Mouse (Mus musculus): ENCODE data around the gene Cd274. TPM values are rescaled to one million over a fixed set of nuclear protein-coding genes. Genes with fewer than 3 reads are reported as not detected.
A peak's percentile ranks its signal among the peaks of the same experiment; 100 is the strongest.

Cd274 gene
- 0.76 and 1.2 TPM in 2 replicates for polyA plus RNA-seq (2015; fragmentation: Nextera tagmentation; extraction: Ambion mirVana)

DNA sequence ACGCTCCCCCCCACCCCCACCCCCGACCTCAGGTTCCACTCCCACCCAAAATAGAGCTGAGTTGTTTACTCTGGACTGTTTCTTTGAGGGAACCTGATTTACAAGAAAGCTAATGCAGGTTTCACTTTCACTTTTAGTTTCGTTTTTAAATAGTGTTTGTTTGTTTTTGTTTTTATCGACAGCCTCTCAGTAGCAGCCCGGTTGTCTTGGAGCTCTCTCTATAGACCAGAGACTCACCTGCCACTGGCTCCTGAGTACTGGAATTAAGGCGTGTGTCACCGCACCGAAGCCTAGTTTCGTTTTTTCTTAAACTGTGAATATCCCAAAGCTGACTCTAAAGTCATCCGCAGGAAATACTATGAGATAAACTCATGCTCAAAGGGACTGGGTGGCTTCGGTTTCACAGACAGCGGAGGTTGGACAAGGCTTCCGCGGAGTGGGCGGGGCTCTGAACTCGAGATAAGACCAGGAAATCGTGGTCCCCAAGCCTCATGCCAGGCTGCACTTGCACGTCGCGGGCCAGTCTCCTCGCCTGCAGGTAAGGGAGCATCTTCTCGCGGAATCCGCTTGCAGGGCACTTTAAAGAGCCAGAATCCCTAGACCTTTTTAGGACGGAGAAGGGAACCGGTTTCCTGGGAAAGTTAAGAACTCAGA, at the start of gene Cd274, which contains the start of gene Plgrkt:
Cd274 (plus strand) TSS at position 487 of the 654 bp plus-strand sequence.
Plgrkt (minus strand) TSS at position 422 of the 654 bp plus-strand sequence.
- peak within 1 kb of the TSS; percentile 76 for H3K9ac ChIP-seq (replicated peaks)
- H3K4me3 ChIP-seq (ENCODE audit: low read depth, low read length): peak within 1 kb of the TSS; percentile 85
- H3K4me1 ChIP-seq (ENCODE audit: insufficient read depth): peaks cover 33% of the 10 kb centered on the region
- ATAC-seq: peak; percentile 87
- peak; percentile 91 for DNase-seq
- no peaks in the 10 kb centered on the region for H3K27me3 ChIP-seq (ENCODE audit: insufficient read depth, low read length)
- peak within 1 kb of the TSS; percentile 96 for H3K27ac ChIP-seq (ENCODE audit: low read depth)
- H3K4me2 ChIP-seq (ENCODE audit: low read depth, low read length): peak within 1 kb of the TSS; percentile 96
- no peaks in the 10 kb centered on the region for H3K36me3 ChIP-seq (replicated peaks; ENCODE audit: insufficient read depth, low read length)
- under 1% methylated on average over 26 of the region's 26 CpGs for WGBS (ENCODE audit: insufficient replicate concordance)
- no peaks in the 10 kb centered on the region for H3K9me3 ChIP-seq (ENCODE audit: low read length)
- TF ChIP-seq CTCF (IDR thresholded peaks at IDR 0.05; ENCODE audit: low read depth) (no peak), EP300 (IDR thresholded peaks at IDR 0.05; ENCODE audit: low read depth) (peak; percentile 7; the same call in 1 of the 2 replicates)

DNA sequence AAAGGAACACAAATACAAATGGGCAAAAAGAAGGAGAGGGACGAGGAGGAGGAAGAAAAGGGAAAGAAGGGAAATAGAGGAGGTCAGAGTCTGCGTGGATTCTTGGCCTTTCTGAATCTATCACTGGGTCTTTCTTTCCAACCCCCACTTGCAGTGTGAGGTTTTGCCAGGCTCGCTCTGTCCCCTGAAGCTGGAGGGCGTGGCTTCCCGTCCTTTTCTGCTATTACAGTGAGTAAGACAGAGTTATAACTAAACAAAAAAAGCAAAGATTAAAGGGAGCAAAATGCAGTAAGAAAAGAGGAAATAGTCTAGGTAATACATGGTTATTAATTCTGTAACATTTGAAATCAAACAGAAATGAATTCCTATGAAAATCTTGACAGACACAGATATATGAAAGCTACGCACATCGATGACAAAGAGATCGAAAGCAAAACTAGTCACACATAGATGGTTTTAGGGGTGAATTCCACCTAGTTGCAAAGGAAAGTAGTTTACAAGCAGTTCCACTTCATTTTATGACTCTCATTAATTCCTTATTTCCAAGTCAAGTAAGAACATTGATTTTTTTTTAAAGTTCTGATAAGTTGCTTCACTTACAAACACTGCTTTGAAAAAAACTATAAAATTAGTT, 43.7 kb upstream of the Cd274 start:
- 59% methylated on average over 8 of the region's 8 CpGs for WGBS (ENCODE audit: insufficient replicate concordance)
- TF ChIP-seq EP300 (IDR thresholded peaks at IDR 0.05; ENCODE audit: low read depth) (no peak), CTCF (IDR thresholded peaks at IDR 0.05; ENCODE audit: low read depth) (no peak)
- Histone ChIP-seq H3K27me3 (ENCODE audit: insufficient read depth, low read length) (peaks cover 6% of the 10 kb centered on the region; the same call in 1 of the 2 replicates), H3K4me2 (ENCODE audit: low read depth, low read length) (no peak overlapping the region), H3K4me1 (ENCODE audit: insufficient read depth) (peaks cover 8% of the 10 kb centered on the region), H3K27ac (ENCODE audit: low read depth) (no peak overlapping the region), H3K36me3 (replicated peaks; ENCODE audit: insufficient read depth, low read length) (no peaks in the 10 kb centered on the region), H3K4me3 (ENCODE audit: low read depth, low read length) (no peak overlapping the region), H3K9me3 (ENCODE audit: low read length) (no peaks in the 10 kb centered on the region), H3K9ac (replicated peaks) (no peak overlapping the region)
- DNase-seq (no peak), ATAC-seq (no peak)

DNA sequence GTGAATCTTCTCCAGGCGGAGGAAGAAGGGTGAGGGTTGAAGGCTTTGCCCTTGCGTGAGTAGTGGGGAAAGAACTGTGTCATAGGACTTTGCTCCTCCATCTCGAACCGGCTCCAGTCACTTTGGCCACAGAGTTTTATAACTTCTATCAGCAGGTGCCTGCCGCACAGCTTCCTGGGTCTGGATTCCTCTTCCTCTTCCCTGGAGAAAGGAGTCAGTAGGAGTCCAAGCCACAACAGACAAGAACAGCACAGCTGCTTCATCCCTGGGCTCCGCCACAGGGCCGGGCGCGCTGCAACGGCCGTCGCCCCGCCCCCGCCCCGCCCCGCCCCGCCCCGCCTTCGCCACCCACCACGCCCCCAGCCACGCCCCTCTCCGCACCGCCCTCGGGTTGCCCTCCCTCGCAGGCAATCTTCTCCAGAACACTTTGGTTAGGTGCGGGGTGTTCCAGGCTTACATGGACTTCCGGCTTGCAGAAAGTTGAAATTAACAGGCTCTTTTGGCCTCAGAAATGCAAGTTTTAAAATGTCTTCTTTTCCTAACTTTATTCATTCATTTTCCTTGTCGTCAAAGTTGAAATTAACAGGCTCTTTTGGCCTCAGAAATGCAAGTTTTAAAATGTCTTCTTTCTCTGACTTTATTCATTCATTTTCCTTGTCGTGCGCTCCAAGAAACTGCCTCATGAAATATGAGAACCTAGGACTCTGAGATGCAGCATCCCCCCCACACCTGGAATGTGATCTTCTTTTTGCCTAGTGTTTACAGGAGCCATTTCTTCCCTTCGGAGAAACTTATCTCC, 42.0 kb upstream of the Cd274 start, which contains the start of gene Insl6:
Insl6 (minus strand) TSS at position 304 of the 799 bp plus-strand sequence.
- Histone ChIP-seq H3K27ac (ENCODE audit: low read depth) (no peak within 1 kb of the TSS), H3K9me3 (ENCODE audit: low read length) (no peaks in the 10 kb centered on the region), H3K4me3 (ENCODE audit: low read depth, low read length) (peak within 1 kb of the TSS; percentile 39), H3K4me2 (ENCODE audit: low read depth, low read length) (peak within 1 kb of the TSS; percentile 72), H3K36me3 (replicated peaks; ENCODE audit: insufficient read depth, low read length) (no peaks in the 10 kb centered on the region), H3K27me3 (ENCODE audit: insufficient read depth, low read length) (peaks cover 6% of the 10 kb centered on the region; the same call in 1 of the 2 replicates), H3K9ac (replicated peaks) (no peak within 1 kb of the TSS; the same call in 1 of the 2 replicates), H3K4me1 (ENCODE audit: insufficient read depth) (peaks cover 8% of the 10 kb centered on the region)
- peak; percentile 99 for ATAC-seq
- 4% methylated on average over 29 of the region's 31 CpGs for WGBS (ENCODE audit: insufficient replicate concordance)
- TF ChIP-seq EP300 (IDR thresholded peaks at IDR 0.05; ENCODE audit: low read depth) (no peak), CTCF (IDR thresholded peaks at IDR 0.05; ENCODE audit: low read depth) (no peak)
- DNase-seq: peak; percentile 89

DNA sequence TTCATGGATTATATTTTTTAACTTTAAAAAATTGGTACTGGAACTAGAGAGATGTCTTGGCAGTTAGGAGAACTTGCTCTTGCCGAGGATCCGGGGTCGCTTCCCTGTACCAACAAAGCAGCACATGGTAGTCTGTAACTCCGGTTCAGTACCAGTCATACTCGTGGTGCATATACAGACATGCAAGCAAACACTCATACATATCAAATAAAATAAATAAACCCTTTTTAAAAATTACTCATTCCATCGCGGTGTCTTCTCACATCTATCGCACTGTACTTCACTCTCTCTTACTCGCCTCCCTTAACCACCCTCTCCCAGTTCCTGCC, 41.4 kb upstream of the Cd274 start:
- TF ChIP-seq EP300 (IDR thresholded peaks at IDR 0.05; ENCODE audit: low read depth): no peak
- no peak for TF ChIP-seq CTCF (IDR thresholded peaks at IDR 0.05; ENCODE audit: low read depth)
- peaks cover 8% of the 10 kb centered on the region for H3K4me1 ChIP-seq (ENCODE audit: insufficient read depth)
- H3K27me3 ChIP-seq (ENCODE audit: insufficient read depth, low read length): peaks cover 6% of the 10 kb centered on the region; the same call in 1 of the 2 replicates
- peak overlapping the region; percentile 72 for H3K4me2 ChIP-seq (ENCODE audit: low read depth, low read length)
- ATAC-seq (no peak), DNase-seq (no peak)
- 68% methylated on average over 9 of the region's 9 CpGs for WGBS (ENCODE audit: insufficient replicate concordance)
- no peak overlapping the region for H3K27ac ChIP-seq (ENCODE audit: low read depth)
- no peaks in the 10 kb centered on the region for H3K9me3 ChIP-seq (ENCODE audit: low read length)
- H3K9ac ChIP-seq (replicated peaks): no peak overlapping the region; the same call in 1 of the 2 replicates
- H3K4me3 ChIP-seq (ENCODE audit: low read depth, low read length): 0 out of 2 replicates have a peak overlapping the region, but pooled peaks have one; percentile 39
- no peaks in the 10 kb centered on the region for H3K36me3 ChIP-seq (replicated peaks; ENCODE audit: insufficient read depth, low read length)

DNA sequence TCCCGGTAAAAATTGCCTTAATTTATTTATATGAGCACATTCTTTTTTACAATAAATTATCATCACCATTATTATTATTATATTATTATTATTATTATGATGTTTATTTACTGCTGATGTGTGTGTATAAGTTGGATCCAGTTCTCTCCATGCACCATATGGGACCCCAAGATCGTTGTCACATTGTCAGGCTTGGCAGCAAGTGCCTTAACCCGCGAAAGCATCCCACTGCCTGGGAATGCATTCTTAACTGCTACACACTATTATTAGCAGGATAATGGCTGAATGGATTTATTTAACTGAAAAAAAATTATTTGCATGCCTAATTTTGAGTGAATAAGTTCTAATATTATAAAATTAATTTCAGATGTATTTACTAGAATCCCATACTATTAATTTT, 40.9 kb upstream of the Cd274 start:
- no peaks in the 10 kb centered on the region for H3K9me3 ChIP-seq (ENCODE audit: low read length)
- no peak overlapping the region for H3K4me2 ChIP-seq (ENCODE audit: low read depth, low read length)
- WGBS (ENCODE audit: insufficient replicate concordance): 88% methylated on average over 4 of the region's 4 CpGs
- no peak overlapping the region for H3K9ac ChIP-seq (replicated peaks)
- no peak overlapping the region for H3K27ac ChIP-seq (ENCODE audit: low read depth)
- peaks cover 6% of the 10 kb centered on the region; the same call in 1 of the 2 replicates for H3K27me3 ChIP-seq (ENCODE audit: insufficient read depth, low read length)
- H3K36me3 ChIP-seq (replicated peaks; ENCODE audit: insufficient read depth, low read length): no peaks in the 10 kb centered on the region
- ATAC-seq (no peak), DNase-seq (no peak)
- H3K4me1 ChIP-seq (ENCODE audit: insufficient read depth): peaks cover 8% of the 10 kb centered on the region
- no peak overlapping the region for H3K4me3 ChIP-seq (ENCODE audit: low read depth, low read length)
- TF ChIP-seq EP300 (IDR thresholded peaks at IDR 0.05; ENCODE audit: low read depth) (no peak), CTCF (IDR thresholded peaks at IDR 0.05; ENCODE audit: low read depth) (no peak)

All from liver, postnatal 0 days (tissue).